Mouse (Mus musculus): Measurements from ENCODE around the gene Cited4. TPM values are rescaled to one million over a fixed set of nuclear protein-coding genes. Genes with fewer than 3 reads are reported as not detected.

The Cited4 gene
- polyA plus RNA-seq, 1 experiment from 2014 or later = 7.6 TPM

Other genes with a start within 250 kb of the Cited4 start
- 0.11 TPM in 1 of 2 replicates, not detected in the other for gene Slfnl1, start 134.3 kb upstream of the Cited4 start, polyA plus RNA-seq (2014; fragmentation: Nextera tagmentation; extraction: Ambion mirVana)
- 143 and 145 TPM in 2 replicates for gene Ctps, start 96.3 kb upstream of the Cited4 start, polyA plus RNA-seq (2014; fragmentation: Nextera tagmentation; extraction: Ambion mirVana)
- not detected in 2 replicates for gene Gm8439, start 77.8 kb upstream of the Cited4 start, polyA plus RNA-seq (2014; fragmentation: Nextera tagmentation; extraction: Ambion mirVana)
- 4.3 and 4.6 TPM in 2 replicates for gene Kcnq4, start 82.0 kb downstream of the Cited4 start, polyA plus RNA-seq (2014; fragmentation: Nextera tagmentation; extraction: Ambion mirVana)
- gene Nfyc, start 165.0 kb downstream of the Cited4 start, polyA plus RNA-seq (2014; fragmentation: Nextera tagmentation; extraction: Ambion mirVana) = 137 and 139 TPM in 2 replicates
- 1.8 and 2.4 TPM in 2 replicates for gene Rims3, start 188.2 kb downstream of the Cited4 start, polyA plus RNA-seq (2014; fragmentation: Nextera tagmentation; extraction: Ambion mirVana)